Mouse (Mus musculus) ES-E14 (cell line): ENCODE results near the gene Tmem156. TPM values are rescaled to one million over a fixed set of nuclear protein-coding genes. Genes with fewer than 3 reads are reported as not detected.

ENCODE experiments used
- DNase-seq: peaks from one replicate; pipeline ENCODE4 v3.0.0-alpha.2; 2013; ENCODE audit warnings: low read depth, low spot score
- H3K27ac ChIP-seq: 2 replicates; pipeline ENCODE4 v1.5.1; 2012; ENCODE audit warnings: low read depth, mild to moderate bottlenecking, low read length, moderate library complexity, mixed read lengths; ENCODE audit not compliant: poor library complexity, insufficient read depth, severe bottlenecking
- H3K36me3 ChIP-seq: 2 replicates; pipeline ENCODE4 v1.6.1; 2012; ENCODE audit warnings: mild to moderate bottlenecking, low read length, moderate library complexity, mixed read lengths; ENCODE audit not compliant: control insufficient read depth, poor library complexity, insufficient read depth, severe bottlenecking
- H3K4me1 ChIP-seq, 2 experiments: fragments of 150-350 bp in 1 of 2; sonication (generic) in 1 of 2; 2 replicates each; pipeline ENCODE4 v1.6.1; 2012; ENCODE audit warnings: low read length in 2 of 2, mild to moderate bottlenecking in 1 of 2, mixed read lengths in 1 of 2; ENCODE audit not compliant: control insufficient read depth in 2 of 2, insufficient read depth in 2 of 2, poor library complexity in 1 of 2
- H3K4me3 ChIP-seq, 2 experiments: fragments of 150-350 bp in 1 of 2; sonication (generic) in 1 of 2; 2 replicates each; pipeline ENCODE4 v1.5.1; 2012; ENCODE audit warnings: low read length in 2 of 2, low read depth in 1 of 2, mild to moderate bottlenecking in 1 of 2, mixed read lengths in 1 of 2; ENCODE audit not compliant: insufficient read depth in 1 of 2, poor library complexity in 1 of 2, severe bottlenecking in 1 of 2
- H3K9ac ChIP-seq: 2 replicates; pipeline ENCODE4 v1.6.1; 2012; ENCODE audit warnings: low read depth, mild to moderate bottlenecking, low read length, mixed read lengths; ENCODE audit not compliant: poor library complexity, insufficient read depth, severe bottlenecking
- H3K9me3 ChIP-seq: fragments of 150-350 bp; sonication (generic); 2 replicates; pipeline ENCODE4 v1.6.1; 2012; ENCODE audit warnings: low read depth, mild to moderate bottlenecking, low read length; ENCODE audit not compliant: control insufficient read depth, insufficient read depth
- CHD2 ChIP-seq: IDR thresholded peaks from 2 replicates; pipeline ENCODE4 v1.6.1; 2014; ENCODE audit warnings: mild to moderate bottlenecking, low read depth, low read length, inconsistent platforms
- HCFC1 ChIP-seq: IDR thresholded peaks from 2 replicates; pipeline ENCODE4 v1.6.1; 2012; ENCODE audit warnings: low read length, inconsistent platforms, borderline replicate concordance; ENCODE audit not compliant: insufficient read depth
- MAFK ChIP-seq: IDR thresholded peaks from 2 replicates; pipeline ENCODE4 v1.6.1; 2014; ENCODE audit warnings: mild to moderate bottlenecking, low read depth, low read length, inconsistent platforms; ENCODE audit not compliant: insufficient read depth
- ZC3H11A ChIP-seq: IDR thresholded peaks from 2 replicates; pipeline ENCODE4 v1.6.1; 2012; ENCODE audit warnings: low read depth, mild to moderate bottlenecking, inconsistent platforms, low read length, borderline replicate concordance
- ZNF384 ChIP-seq: IDR thresholded peaks from 2 replicates; pipeline ENCODE4 v1.6.1; 2012; ENCODE audit warnings: low read depth, low read length, inconsistent platforms
- in situ Hi-C, 2 experiments: fragments of 600-800 bp; cut with MboI; formaldehyde crosslinking; loops; one replicate each; pipeline ENCODE4 v1.15.1; 2025; ENCODE audit warnings: low sequenced_read_pairs in 2 of 2, inconsistent platforms in 1 of 2; ENCODE audit not compliant: unreplicated experiment in 2 of 2
- total RNA-seq: library from RNA; depleted of rRNA; stranded (reverse); fragments of 300-350 nt; gene quantifications from 2 replicates; pipeline ENCODE4 v1.2.3, GENCODE M21; 2012

Gene Tmem156
- total RNA-seq, 1 experiment, result 0.40 TPM

GRCm38 (mm10) chr5:65026776-65027175 lies 65.2 kb downstream of the Tmem156 start:
- no peak for DNase-seq
- in situ Hi-C loops, result no loop called here
- no peak overlapping the region for H3K9ac ChIP-seq
- no peak overlapping the region for H3K27ac ChIP-seq
- no peak for TF ChIP-seq CHD2
- TF ChIP-seq HCFC1, result no peak
- TF ChIP-seq ZNF384, result no peak
- no peak for TF ChIP-seq ZC3H11A
- TF ChIP-seq MAFK, result no peak
- no peaks in the 10 kb centered on the region for H3K36me3 ChIP-seq
- H3K4me3 ChIP-seq, result no peak overlapping the region
- H3K9me3 ChIP-seq, result no peaks in the 10 kb centered on the region
- H3K4me1 ChIP-seq, result no peaks in the 10 kb centered on the region

- H3K36me3 ChIP-seq, result no peaks in the 10 kb centered on the region
Measured at GRCm38 (mm10) chr5:65025916-65026315, 66.0 kb downstream of the Tmem156 start.

GRCm38 (mm10) chr5:65024641-65025040 lies 67.3 kb downstream of the Tmem156 start:
- H3K9me3 ChIP-seq, result no peaks in the 10 kb centered on the region
- DNase-seq, result no peak
- no peaks in the 10 kb centered on the region for H3K36me3 ChIP-seq
- H3K9ac ChIP-seq, result no peak overlapping the region
- H3K27ac ChIP-seq, result no peak overlapping the region
- H3K4me3 ChIP-seq, result no peak overlapping the region
- H3K4me1 ChIP-seq, result no peaks in the 10 kb centered on the region
- in situ Hi-C loops, result no loop called here
- TF ChIP-seq ZC3H11A (no peak), MAFK (no peak), ZNF384 (no peak), CHD2 (no peak), HCFC1 (no peak)

More at GRCm38 (mm10) chr5:65025916-65026315, 66.0 kb downstream of the Tmem156 start:
- Histone ChIP-seq H3K4me1 (no peaks in the 10 kb centered on the region), H3K9me3 (no peaks in the 10 kb centered on the region), H3K9ac (no peak overlapping the region), H3K4me3 (no peak overlapping the region), H3K27ac (no peak overlapping the region)
- TF ChIP-seq CHD2, result no peak
- no peak for TF ChIP-seq HCFC1
- in situ Hi-C loops, result no loop called here
- DNase-seq, result no peak

DNA sequence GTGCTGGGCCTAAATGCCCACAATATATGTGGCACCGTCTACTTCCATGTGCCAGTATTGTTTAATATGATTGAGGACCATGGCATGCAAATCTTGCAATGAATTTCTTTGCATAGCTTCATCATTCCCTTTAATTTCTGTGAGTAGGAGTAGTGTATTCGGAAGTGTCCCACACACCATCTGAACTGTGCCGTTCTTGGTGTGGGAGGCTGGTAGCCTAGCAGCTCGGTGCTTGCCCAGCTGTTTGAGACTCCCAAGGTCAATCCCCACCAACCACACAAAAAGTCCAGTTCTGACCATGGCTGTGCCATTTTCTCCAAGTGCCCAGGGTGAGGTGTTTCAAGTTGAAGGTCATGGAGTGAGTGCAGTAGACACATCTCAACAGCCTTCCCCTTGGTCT lies 69.9 kb downstream of the Tmem156 start:
- in situ Hi-C loops, result no loop called here
- H3K9me3 ChIP-seq, result no peaks in the 10 kb centered on the region
- H3K9ac ChIP-seq, result no peak overlapping the region
- H3K36me3 ChIP-seq, result no peaks in the 10 kb centered on the region
- no peak for DNase-seq
- no peaks in the 10 kb centered on the region for H3K4me1 ChIP-seq
- no peak overlapping the region for H3K27ac ChIP-seq
- no peak overlapping the region for H3K4me3 ChIP-seq
- TF ChIP-seq HCFC1 (no peak), MAFK (no peak), ZNF384 (no peak), ZC3H11A (no peak), CHD2 (no peak)

GRCm38 (mm10) chr5:65019823-65020222 lies 72.1 kb downstream of the Tmem156 start:
- H3K9me3 ChIP-seq, result no peaks in the 10 kb centered on the region
- peak; percentile 19 for DNase-seq
- H3K9ac ChIP-seq, result no peak overlapping the region
- H3K27ac ChIP-seq, result no peak overlapping the region; the same call in 1 of the 2 replicates
- no peak for TF ChIP-seq ZC3H11A
- TF ChIP-seq ZNF384, result no peak
- TF ChIP-seq CHD2, result no peak
- no peak for TF ChIP-seq MAFK
- TF ChIP-seq HCFC1, result no peak
- in situ Hi-C loops, result no loop called here
- H3K36me3 ChIP-seq, result no peaks in the 10 kb centered on the region
- H3K4me1 ChIP-seq, result peaks cover 0 to 7% of the 10 kb centered on the region in 2 experiments; a peak in 2 of 4 replicates
- peak overlapping the region in 1 of 2 experiments; percentile 42; a peak in 1 of 4 replicates for H3K4me3 ChIP-seq
